Mouse (Mus musculus): ENCODE results near the gene Gimap1. TPM values are rescaled to one million over a fixed set of nuclear protein-coding genes. Genes with fewer than 3 reads are reported as not detected.

Gimap1 gene
- polyA plus RNA-seq, 1 experiment from 2014 or later, result 5.0 TPM

DNA sequence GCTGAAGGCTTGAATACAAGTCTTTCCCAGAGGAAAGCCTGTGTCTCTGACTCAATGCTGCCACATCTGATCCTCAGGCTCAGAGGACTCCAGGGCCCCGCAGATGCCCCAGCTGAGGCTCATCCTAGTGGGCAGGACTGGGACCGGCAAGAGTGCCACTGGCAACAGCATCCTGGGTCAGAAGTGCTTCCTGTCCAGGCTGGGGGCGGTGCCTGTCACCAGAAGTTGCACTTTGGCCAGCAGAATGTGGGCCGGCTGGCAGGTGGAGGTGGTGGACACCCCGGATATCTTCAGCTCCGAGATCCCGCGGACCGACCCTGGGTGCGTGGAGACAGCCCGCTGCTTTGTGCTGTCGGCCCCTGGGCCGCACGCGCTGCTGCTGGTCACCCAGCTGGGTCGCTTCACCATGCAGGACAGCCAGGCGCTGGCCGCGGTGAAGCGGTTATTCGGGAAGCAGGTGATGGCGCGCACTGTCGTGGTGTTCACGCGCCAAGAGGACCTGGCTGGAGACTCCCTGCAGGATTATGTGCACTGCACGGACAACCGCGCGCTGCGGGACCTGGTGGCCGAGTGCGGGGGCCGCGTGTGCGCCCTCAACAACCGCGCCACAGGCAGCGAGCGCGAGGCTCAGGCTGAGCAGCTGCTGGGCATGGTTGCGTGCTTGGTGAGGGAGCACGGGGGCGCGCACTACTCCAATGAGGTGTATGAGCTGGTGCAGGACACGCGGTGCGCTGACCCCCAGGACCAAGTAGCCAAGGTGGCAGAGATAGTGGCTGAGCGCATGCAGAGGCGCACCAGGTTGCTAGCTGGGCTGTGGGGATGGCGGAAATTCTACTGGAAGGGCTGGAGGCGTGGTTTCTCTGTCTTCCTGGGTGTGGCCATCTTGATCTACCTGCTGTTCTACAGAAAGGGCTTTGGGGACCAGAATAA is 3.8 kb downstream of the Gimap1 start:
- Histone ChIP-seq H3K27me3 (ENCODE audit: insufficient read depth, poor library complexity, severe bottlenecking) (peaks cover 53% of the 10 kb centered on the region), H3K9me3 (no peaks in the 10 kb centered on the region), H3K36me3 (no peaks in the 10 kb centered on the region), H3K27ac (peak overlapping the region; percentile 67), H3K4me3 (peak overlapping the region; percentile 64), H3K4me1 (replicated peaks) (peaks cover 30% of the 10 kb centered on the region)
- WGBS, result 2% methylated on average over 52 of the region's 52 CpGs
- peak; percentile 40 for DNase-seq (ENCODE audit: low spot score)

DNA sequence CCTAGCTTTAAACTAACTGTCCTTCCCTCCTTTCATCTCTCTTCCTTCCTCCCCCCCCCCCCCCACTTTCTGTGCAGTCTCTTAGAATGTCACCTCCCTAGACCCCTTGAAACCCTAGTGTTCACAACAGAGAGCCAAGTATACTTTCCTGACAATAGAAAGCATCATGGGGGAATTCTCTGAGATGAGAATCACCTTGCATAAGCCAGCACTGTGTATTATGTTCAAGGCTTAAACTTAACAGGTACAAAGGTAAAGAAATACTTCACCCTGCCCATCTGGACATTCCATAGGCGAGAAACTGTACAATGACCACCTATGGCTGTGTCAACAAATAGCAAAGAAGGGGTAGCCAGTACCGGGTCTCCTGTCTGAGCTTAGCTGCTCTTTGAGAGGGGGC is 6.6 kb downstream of the Gimap1 start:
- no peak overlapping the region for H3K27ac ChIP-seq
- H3K27me3 ChIP-seq (ENCODE audit: insufficient read depth, poor library complexity, severe bottlenecking), result peaks cover 50% of the 10 kb centered on the region
- WGBS, result 61% methylated on average over 2 of the region's 2 CpGs
- H3K36me3 ChIP-seq, result no peaks in the 10 kb centered on the region
- DNase-seq (ENCODE audit: low spot score), result no peak
- H3K4me3 ChIP-seq, result no peak overlapping the region
- no peaks in the 10 kb centered on the region for H3K9me3 ChIP-seq
- peaks cover 30% of the 10 kb centered on the region for H3K4me1 ChIP-seq (replicated peaks)

DNA sequence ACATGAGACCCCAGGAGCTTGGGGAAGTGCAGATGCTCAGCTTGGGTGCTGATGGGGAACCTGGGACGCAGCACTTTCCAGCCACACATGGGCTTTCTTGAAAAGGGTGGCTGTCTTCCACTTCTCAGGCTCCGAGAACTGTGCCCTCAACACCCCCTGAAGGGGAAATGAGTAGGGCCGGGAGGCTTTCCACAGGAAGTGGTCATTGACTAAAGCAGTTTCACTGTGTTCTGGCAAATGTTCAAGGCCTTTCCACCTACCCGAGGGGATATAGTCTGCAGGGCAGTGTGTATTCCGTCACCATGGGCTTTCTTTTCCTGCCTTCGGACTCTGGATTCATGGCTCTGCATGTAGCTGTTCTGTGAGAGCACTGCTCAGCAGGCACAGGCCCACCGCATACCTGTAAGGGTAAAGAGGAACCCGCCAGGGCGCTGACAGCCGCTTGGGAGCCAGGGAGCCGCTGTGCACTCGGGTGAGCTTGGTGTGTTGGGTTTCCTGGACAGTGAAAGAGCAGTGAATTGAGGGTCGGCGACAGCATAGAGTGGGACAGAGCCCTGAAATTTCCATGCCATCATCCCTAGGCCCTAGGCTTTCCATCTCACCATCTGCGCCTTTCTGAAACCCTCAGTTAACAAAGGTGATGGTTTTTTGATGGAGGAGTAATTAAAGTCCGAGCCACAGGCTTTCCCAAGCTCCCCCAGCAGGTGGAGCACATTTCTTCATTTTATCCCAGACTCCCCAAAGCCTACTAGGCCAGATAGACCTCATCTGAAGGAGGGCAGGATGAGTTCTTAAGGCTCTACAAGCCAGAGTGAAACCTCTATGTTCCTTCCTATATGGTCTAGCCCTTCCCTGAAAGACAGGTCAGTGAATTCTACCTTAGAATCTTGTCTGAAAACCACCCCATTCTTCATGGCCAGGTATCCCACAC is 7.4 kb downstream of the Gimap1 start, which contains the start of gene Gimap5:
Gimap5 (plus strand) TSS at position 239 of the 931 bp plus-strand sequence.
- Histone ChIP-seq H3K4me3 (no peak within 1 kb of the TSS), H3K27ac (no peak within 1 kb of the TSS), H3K27me3 (ENCODE audit: insufficient read depth, poor library complexity, severe bottlenecking) (peaks cover 43% of the 10 kb centered on the region), H3K36me3 (no peaks in the 10 kb centered on the region), H3K4me1 (replicated peaks) (peaks cover 25% of the 10 kb centered on the region), H3K9me3 (no peaks in the 10 kb centered on the region)
- WGBS, result 47% methylated on average over 16 of the region's 16 CpGs
- peak; percentile 16 for DNase-seq (ENCODE audit: low spot score)

DNA sequence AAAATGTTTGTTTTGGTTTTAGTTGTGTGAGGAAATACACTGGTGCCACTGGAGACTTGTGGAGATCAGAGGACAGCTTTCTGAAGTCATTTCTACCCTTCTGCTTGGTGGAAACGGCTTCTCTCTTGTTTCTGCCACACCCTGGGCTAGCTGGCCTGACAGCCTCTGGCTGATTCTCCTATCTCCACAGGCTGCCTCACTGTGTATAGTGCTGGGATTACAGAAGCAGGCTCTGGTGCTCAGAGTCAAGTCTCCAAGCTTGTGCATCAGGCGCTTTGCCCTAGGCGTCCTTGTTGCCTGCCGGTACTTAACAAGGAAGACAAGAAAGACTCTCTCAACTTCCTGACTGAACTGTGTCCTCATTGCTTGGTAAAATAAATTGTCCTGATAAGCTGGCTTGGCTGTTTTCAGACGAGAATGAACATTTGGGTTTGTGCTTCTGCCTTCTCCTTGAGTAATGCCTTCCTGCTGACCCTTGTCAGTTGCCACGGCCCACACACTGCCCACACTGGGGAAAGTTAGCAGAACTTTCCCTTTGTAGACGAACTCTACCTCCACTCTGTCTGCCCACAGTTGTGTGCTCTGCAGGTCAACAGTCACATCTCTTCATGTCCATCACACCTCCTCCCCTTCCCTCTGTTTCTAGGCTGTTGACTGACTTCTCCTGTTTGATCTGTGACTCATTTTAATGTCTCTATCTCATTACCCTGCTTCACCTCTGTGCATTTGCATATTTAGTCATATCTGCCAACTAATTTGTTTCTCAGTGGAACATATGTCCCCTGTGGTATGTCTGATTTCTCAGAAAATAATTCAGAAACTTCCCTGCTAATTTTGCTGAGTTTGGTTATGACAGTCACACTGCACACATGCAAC is 8.5 kb downstream of the Gimap1 start:
- Histone ChIP-seq H3K4me1 (replicated peaks) (peaks cover 18% of the 10 kb centered on the region), H3K9me3 (no peaks in the 10 kb centered on the region), H3K4me3 (no peak overlapping the region), H3K27ac (no peak overlapping the region), H3K27me3 (ENCODE audit: insufficient read depth, poor library complexity, severe bottlenecking) (peaks cover 31% of the 10 kb centered on the region), H3K36me3 (no peaks in the 10 kb centered on the region)
- DNase-seq (ENCODE audit: low spot score), result no peak
- 75% methylated on average over 7 of the region's 7 CpGs for WGBS

DNA sequence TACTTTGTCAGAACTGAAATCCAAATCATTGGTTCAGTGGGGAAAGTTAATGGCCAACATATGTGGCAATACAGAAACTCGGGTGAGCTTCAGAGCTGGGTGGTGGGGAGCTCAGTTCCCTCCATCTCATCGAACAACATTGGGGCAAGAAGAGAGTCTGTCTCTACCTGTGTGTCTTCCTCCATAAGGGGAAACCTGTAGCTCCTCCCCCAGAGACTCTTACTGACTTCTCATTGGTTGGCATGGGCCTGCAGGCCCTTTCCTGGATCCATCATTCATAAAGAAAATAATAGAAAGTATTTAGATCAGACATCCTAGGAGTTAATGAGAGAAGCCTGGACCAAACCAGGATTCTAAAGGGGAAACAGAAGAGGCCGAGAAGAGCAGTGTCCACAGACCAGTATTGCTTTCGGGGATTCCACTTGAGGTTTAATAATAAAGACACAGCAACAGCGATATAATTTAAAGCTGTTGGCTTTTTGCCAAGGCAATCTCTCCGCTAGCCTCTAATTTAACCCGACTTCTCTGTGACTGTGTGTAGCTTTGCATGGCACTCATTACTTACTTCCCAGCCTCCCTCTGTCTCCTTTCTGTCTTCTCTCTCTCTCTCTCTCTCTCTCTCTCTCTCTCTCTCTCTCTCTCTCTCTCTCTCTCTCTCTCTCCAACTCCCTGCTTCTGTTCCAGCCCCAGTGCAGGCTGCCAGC is 24.9 kb downstream of the Gimap1 start:
- Histone ChIP-seq H3K4me3 (no peak overlapping the region), H3K4me1 (replicated peaks) (no peaks in the 10 kb centered on the region), H3K27me3 (ENCODE audit: insufficient read depth, poor library complexity, severe bottlenecking) (no peaks in the 10 kb centered on the region), H3K27ac (no peak overlapping the region), H3K9me3 (peaks cover 8% of the 10 kb centered on the region; the same call in 1 of the 2 replicates), H3K36me3 (no peaks in the 10 kb centered on the region)
- DNase-seq (ENCODE audit: low spot score), result no peak
- WGBS, result 88% methylated on average over 7 of the region's 7 CpGs

DNA sequence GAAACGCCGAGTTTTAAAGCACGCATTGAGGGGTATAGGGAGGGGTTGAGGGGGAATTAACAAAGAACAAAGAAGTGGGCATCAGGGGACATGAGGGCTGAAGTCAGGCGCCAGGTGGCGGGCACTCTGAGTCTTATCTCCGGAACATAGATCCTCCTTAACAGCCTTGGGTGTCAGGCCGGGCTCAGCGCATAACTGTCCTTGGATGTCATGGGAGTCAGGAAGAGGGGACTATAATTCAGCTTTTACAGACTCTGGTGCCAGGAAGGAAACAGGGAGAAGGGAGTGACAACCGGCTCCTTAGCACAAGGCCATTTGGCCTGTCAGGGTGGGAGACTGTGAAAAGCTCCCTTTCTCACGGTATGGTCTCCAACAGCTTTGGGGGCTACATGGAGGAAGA is 25.6 kb downstream of the Gimap1 start:
- Histone ChIP-seq H3K9me3 (peaks cover 8% of the 10 kb centered on the region; the same call in 1 of the 2 replicates), H3K36me3 (no peaks in the 10 kb centered on the region), H3K4me1 (replicated peaks) (no peaks in the 10 kb centered on the region), H3K27me3 (ENCODE audit: insufficient read depth, poor library complexity, severe bottlenecking) (no peaks in the 10 kb centered on the region), H3K4me3 (no peak overlapping the region), H3K27ac (no peak overlapping the region)
- 93% methylated on average over 10 of the region's 10 CpGs for WGBS
- DNase-seq (ENCODE audit: low spot score), result no peak

DNA sequence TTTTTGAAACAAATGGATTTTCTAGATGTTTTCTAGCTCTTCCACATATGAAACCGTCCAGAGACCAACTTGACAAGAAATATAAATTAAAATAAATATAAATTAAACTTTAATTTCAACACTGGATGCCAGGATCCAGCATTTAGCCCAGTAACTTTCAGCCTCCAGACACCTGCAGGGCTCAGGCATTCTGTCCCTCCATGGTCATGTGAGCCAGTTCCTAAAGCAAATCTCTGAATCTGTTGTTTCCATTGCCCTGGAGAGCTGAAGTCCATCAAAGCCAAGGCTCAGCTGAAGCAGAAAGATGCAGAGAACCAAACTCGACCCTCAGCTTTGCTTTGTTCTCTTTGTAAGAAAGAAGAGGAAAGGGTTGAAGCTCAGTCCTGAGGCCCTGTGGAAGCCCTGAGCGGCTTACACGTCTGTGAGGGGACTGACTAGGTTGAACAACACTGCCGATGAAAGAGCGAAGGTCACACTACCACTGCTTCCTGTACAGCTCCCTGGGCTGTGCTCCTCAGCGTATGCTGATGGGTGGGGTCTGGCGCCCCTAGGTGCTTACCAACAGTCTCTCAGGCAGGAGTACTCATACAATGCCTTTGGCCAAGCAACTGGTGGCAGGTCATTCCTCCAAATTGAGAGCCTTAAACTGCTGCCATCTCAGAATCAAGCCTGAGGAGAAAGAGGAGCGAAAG is 29.5 kb downstream of the Gimap1 start:
- H3K36me3 ChIP-seq, result no peaks in the 10 kb centered on the region
- no peak overlapping the region for H3K4me3 ChIP-seq
- H3K27ac ChIP-seq, result no peak overlapping the region
- WGBS, result 75% methylated on average over 9 of the region's 9 CpGs
- H3K4me1 ChIP-seq (replicated peaks), result no peaks in the 10 kb centered on the region
- DNase-seq (ENCODE audit: low spot score), result no peak
- no peaks in the 10 kb centered on the region for H3K27me3 ChIP-seq (ENCODE audit: insufficient read depth, poor library complexity, severe bottlenecking)
- H3K9me3 ChIP-seq, result peaks cover 8% of the 10 kb centered on the region; the same call in 1 of the 2 replicates

DNA sequence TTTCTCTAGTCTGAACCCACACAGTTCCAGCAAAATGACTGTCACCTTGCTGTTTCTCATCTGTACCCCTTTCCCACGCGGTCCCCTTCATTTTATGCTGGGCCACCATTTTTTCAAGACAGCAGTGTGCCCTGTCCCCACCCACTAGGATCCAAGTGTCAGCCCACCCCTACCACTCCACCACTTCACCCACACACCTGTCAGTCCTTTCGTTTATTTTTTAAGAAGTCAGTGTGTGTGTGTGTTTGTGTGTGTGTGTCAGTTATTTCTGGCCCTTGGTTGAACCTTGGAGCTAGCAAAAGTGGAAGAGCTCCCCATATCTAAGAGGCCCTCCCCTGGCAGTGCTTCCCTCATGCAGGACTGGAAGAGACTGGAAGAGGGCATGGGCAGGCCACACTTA is 30.1 kb downstream of the Gimap1 start:
- H3K27ac ChIP-seq, result no peak overlapping the region
- H3K4me3 ChIP-seq, result no peak overlapping the region
- H3K9me3 ChIP-seq, result peaks cover 8% of the 10 kb centered on the region; the same call in 1 of the 2 replicates
- H3K27me3 ChIP-seq (ENCODE audit: insufficient read depth, poor library complexity, severe bottlenecking), result no peaks in the 10 kb centered on the region
- no peaks in the 10 kb centered on the region for H3K36me3 ChIP-seq
- 87% methylated on average over 3 of the region's 3 CpGs for WGBS
- no peak for DNase-seq (ENCODE audit: low spot score)
- no peaks in the 10 kb centered on the region for H3K4me1 ChIP-seq (replicated peaks)

DNA sequence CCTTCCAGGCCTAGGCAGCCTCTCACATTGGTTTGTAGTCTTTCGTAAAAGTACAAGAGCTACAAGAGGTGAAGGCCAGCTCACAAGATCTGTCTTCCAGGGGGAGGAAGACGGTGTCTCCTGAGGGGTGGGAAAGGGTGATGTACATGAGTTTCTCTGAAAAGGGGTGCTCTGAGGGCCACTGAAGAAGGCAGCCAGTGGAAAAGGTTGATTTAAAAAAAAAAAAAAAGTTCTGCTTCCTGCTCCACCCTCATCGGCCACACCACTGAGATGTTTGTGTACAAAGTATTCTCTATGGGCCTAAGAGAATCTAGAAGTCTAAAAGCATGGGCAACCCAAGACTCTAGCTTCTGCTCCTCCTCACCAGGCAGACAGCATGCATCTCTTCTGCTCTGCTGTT is 31.8 kb downstream of the Gimap1 start, which contains the start of gene Gimap3:
Gimap3 (minus strand) TSS at position 156 of the 400 bp plus-strand sequence.
- H3K9me3 ChIP-seq, result no peaks in the 10 kb centered on the region
- no peak within 1 kb of the TSS for H3K4me3 ChIP-seq
- no peaks in the 10 kb centered on the region for H3K27me3 ChIP-seq (ENCODE audit: insufficient read depth, poor library complexity, severe bottlenecking)
- no peaks in the 10 kb centered on the region for H3K36me3 ChIP-seq
- 85% methylated on average over 3 of the region's 3 CpGs for WGBS
- no peak for DNase-seq (ENCODE audit: low spot score)
- H3K27ac ChIP-seq, result no peak within 1 kb of the TSS
- H3K4me1 ChIP-seq (replicated peaks), result no peaks in the 10 kb centered on the region

DNA sequence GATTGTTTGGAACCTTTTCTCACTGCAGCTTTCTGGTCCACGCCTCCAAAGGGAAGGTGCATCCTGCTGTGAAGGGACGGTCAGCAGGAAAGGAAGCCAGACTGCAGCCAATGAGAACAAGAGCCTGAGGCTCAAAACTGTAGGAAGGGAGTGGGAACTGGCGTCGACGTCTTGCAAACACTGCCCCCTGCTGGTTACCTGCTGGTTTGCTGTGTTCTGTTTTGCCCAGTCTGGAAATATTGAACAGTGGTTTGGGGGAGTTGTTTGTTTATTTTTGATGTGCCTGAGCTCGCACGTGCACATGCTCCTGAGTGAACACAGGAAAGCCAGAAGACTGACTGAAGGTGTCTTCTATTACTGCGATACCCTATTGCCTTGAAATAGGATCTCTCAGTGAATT is 33.2 kb downstream of the Gimap1 start:
- 13% methylated on average over 8 of the region's 8 CpGs for WGBS
- Histone ChIP-seq H3K36me3 (no peaks in the 10 kb centered on the region), H3K9me3 (no peaks in the 10 kb centered on the region), H3K4me3 (no peak overlapping the region), H3K27ac (no peak overlapping the region), H3K27me3 (ENCODE audit: insufficient read depth, poor library complexity, severe bottlenecking) (no peaks in the 10 kb centered on the region), H3K4me1 (replicated peaks) (no peaks in the 10 kb centered on the region)
- peak; percentile 80 for DNase-seq (ENCODE audit: low spot score)

DNA sequence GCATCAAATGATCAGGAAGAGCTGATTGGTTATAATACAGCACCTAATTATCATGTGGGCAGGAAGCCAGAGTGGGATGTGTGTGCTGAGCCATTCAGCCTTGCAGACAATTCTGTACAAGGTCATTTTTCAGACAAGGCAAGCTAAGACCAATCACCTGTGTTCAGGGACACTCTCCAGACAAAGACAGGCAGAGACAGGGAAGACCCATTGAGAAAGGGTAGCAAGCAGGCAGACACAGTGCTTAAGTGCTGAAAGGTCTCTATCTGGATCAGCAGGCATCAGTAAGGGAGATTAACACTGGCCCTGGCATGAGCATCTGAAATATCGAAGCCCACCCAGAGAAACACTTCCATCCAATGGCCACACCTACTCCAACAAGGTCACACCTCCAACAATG is 45.6 kb downstream of the Gimap1 start:
- H3K4me3 ChIP-seq, result no peak overlapping the region
- no peaks in the 10 kb centered on the region for H3K27me3 ChIP-seq (ENCODE audit: insufficient read depth, poor library complexity, severe bottlenecking)
- no peaks in the 10 kb centered on the region for H3K36me3 ChIP-seq
- H3K9me3 ChIP-seq, result peaks cover 5% of the 10 kb centered on the region; the same call in 1 of the 2 replicates
- 97% methylated on average over 1 of the region's 1 CpGs for WGBS
- H3K27ac ChIP-seq, result no peak overlapping the region
- no peaks in the 10 kb centered on the region for H3K4me1 ChIP-seq (replicated peaks)
- no peak for DNase-seq (ENCODE audit: low spot score)

All from hindbrain, embryonic 10.5 days (tissue).